Mouse (Mus musculus) testis, adult 2 months (tissue): Measurements from ENCODE around the gene Vax2. TPM values are rescaled to one million over a fixed set of nuclear protein-coding genes. Genes with fewer than 3 reads are reported as not detected.

Experiments
- H3K27ac ChIP-seq: fragments of 200-500 bp; 2 replicates; pipeline ENCODE4 v1.5.1; 2012; ENCODE audit warnings: low read depth, low read length; ENCODE audit not compliant: control insufficient read depth, insufficient read depth
- H3K27me3 ChIP-seq: fragments of 200-500 bp; 2 replicates; pipeline ENCODE4 v1.6.1; 2012; ENCODE audit warnings: mild to moderate bottlenecking, low read length, moderate library complexity; ENCODE audit not compliant: control insufficient read depth, insufficient read depth
- H3K36me3 ChIP-seq: fragments of 200-500 bp; 2 replicates; pipeline ENCODE4 v1.6.1; 2012; ENCODE audit warnings: mild to moderate bottlenecking, low read length; ENCODE audit not compliant: control insufficient read depth, insufficient read depth
- H3K4me1 ChIP-seq: fragments of 200-500 bp; 2 replicates; pipeline ENCODE4 v1.6.1; 2012; ENCODE audit warnings: low read length; ENCODE audit not compliant: control insufficient read depth, insufficient read depth
- H3K4me3 ChIP-seq: fragments of 200-500 bp; 2 replicates; pipeline ENCODE4 v1.5.1; 2012; ENCODE audit warnings: low read depth, mild to moderate bottlenecking, low read length, moderate library complexity, mixed read lengths; ENCODE audit not compliant: control insufficient read depth
- CTCF ChIP-seq: fragments of 200-500 bp; IDR thresholded peaks from 2 replicates; pipeline ENCODE4 v1.5.1; 2012; ENCODE audit warnings: low read depth, mild to moderate bottlenecking, inconsistent platforms, low read length, moderate library complexity; ENCODE audit not compliant: control insufficient read depth, insufficient read depth, insufficient replicate concordance
- POLR2A ChIP-seq: fragments of 200-500 bp; IDR thresholded peaks from 2 replicates; pipeline ENCODE4 v1.6.1; 2012; ENCODE audit warnings: low read depth, mild to moderate bottlenecking, inconsistent platforms, low read length, moderate library complexity; ENCODE audit not compliant: control insufficient read depth
- polyA plus RNA-seq: library from polyadenylated mRNA; depleted of rRNA; stranded (reverse); fragments of >200 nt; gene quantifications from 2 replicates; pipeline ENCODE4 v1.2.3, GENCODE M21; 2012

The Vax2 gene
- polyA plus RNA-seq, 1 experiment: 2.1 TPM

GRCm38 (mm10) chr6:83713271-83714136 lies 2.4 kb downstream of the Vax2 start:
- Histone ChIP-seq H3K4me1 (peaks cover 37% of the 10 kb centered on the region), H3K36me3 (no peaks in the 10 kb centered on the region), H3K4me3 (peak overlapping the region; percentile 66), H3K27me3 (no peaks in the 10 kb centered on the region), H3K27ac (no peak overlapping the region)
- TF ChIP-seq POLR2A (no peak), CTCF (no peak)

- Histone ChIP-seq H3K4me3 (peak overlapping the region; percentile 66), H3K27me3 (no peaks in the 10 kb centered on the region), H3K4me1 (peaks cover 37% of the 10 kb centered on the region), H3K36me3 (no peaks in the 10 kb centered on the region), H3K27ac (no peak overlapping the region; the same call in 1 of the 2 replicates)
- TF ChIP-seq CTCF (no peak), POLR2A (no peak)
Observed at GRCm38 (mm10) chr6:83714221-83715123, 3.4 kb downstream of the Vax2 start.

GRCm38 (mm10) chr6:83715461-83716196 lies 4.6 kb downstream of the Vax2 start:
- TF ChIP-seq POLR2A: no peak
- no peak for TF ChIP-seq CTCF
- Histone ChIP-seq H3K4me3 (peak overlapping the region; percentile 66), H3K4me1 (peaks cover 31% of the 10 kb centered on the region), H3K27me3 (no peaks in the 10 kb centered on the region), H3K27ac (no peak overlapping the region), H3K36me3 (no peaks in the 10 kb centered on the region)

- Histone ChIP-seq H3K4me1 (peaks cover 24% of the 10 kb centered on the region), H3K27ac (no peak overlapping the region), H3K27me3 (no peaks in the 10 kb centered on the region), H3K36me3 (no peaks in the 10 kb centered on the region), H3K4me3 (no peak overlapping the region)
- TF ChIP-seq POLR2A (no peak), CTCF (no peak)
Observed at GRCm38 (mm10) chr6:83717026-83717425, 6.0 kb downstream of the Vax2 start.

GRCm38 (mm10) chr6:83722526-83722925 lies 11.5 kb downstream of the Vax2 start:
- no peaks in the 10 kb centered on the region for H3K27me3 ChIP-seq
- no peak for TF ChIP-seq CTCF
- TF ChIP-seq POLR2A: no peak
- no peaks in the 10 kb centered on the region for H3K36me3 ChIP-seq
- H3K27ac ChIP-seq: no peak overlapping the region
- no peaks in the 10 kb centered on the region for H3K4me1 ChIP-seq
- no peak overlapping the region for H3K4me3 ChIP-seq

GRCm38 (mm10) chr6:83727178-83727577 lies 16.1 kb downstream of the Vax2 start:
- Histone ChIP-seq H3K27me3 (no peaks in the 10 kb centered on the region), H3K4me1 (no peaks in the 10 kb centered on the region), H3K4me3 (no peak overlapping the region), H3K27ac (no peak overlapping the region), H3K36me3 (no peaks in the 10 kb centered on the region)
- TF ChIP-seq CTCF (no peak), POLR2A (no peak)
